Mouse (Mus musculus) G1E (cell line): Measurements from ENCODE around the gene Vrk1. TPM values are rescaled to one million over a fixed set of nuclear protein-coding genes. Genes with fewer than 3 reads are reported as not detected.
A peak's percentile ranks its signal among the peaks of the same experiment; 100 is the strongest.

Source experiments
- ATAC-seq: 2 replicates; pipeline ENCODE4 v1.8.0; 2016; ENCODE audit warnings: mild to moderate bottlenecking; ENCODE audit not compliant: insufficient number of reproducible peaks, poor library complexity, low FRiP score, severe bottlenecking; ENCODE audit errors: extremely low read depth
- DNase-seq: peaks from one replicate; pipeline ENCODE4 v3.0.0; 2012; ENCODE audit warnings: low spot score
- H3K27me3 ChIP-seq: 2 replicates; pipeline ENCODE4 v1.6.1; 2012; ENCODE audit warnings: mild to moderate bottlenecking, low read length, inconsistent platforms; ENCODE audit not compliant: insufficient read depth
- H3K36me3 ChIP-seq: replicated peaks from 2 replicates; pipeline ENCODE3; 2012; ENCODE audit warnings: mild to moderate bottlenecking, inconsistent platforms
- H3K4me1 ChIP-seq: 2 replicates; pipeline ENCODE4 v1.6.1; 2012; ENCODE audit warnings: low read depth, low read length, inconsistent platforms, mixed read lengths; ENCODE audit not compliant: insufficient read depth
- H3K4me3 ChIP-seq: 2 replicates; pipeline ENCODE4 v1.5.1; 2012; ENCODE audit warnings: low read depth, mild to moderate bottlenecking, inconsistent platforms, low read length, moderate library complexity, mixed read lengths
- H3K9me3 ChIP-seq: replicated peaks from 2 replicates; pipeline ENCODE4 v1.6.1; 2012; ENCODE audit warnings: inconsistent platforms
- CTCF ChIP-seq: IDR thresholded peaks from 2 replicates; pipeline ENCODE4 v1.5.1; 2012; ENCODE audit warnings: low read depth, low read length, inconsistent platforms, mixed read lengths
- GATA1 ChIP-seq: IDR thresholded peaks from 2 replicates; pipeline ENCODE4 v1.6.1; 2012; ENCODE audit warnings: borderline replicate concordance, low read length, inconsistent platforms, mixed read lengths
- GATA2 ChIP-seq: IDR thresholded peaks from 2 replicates; pipeline ENCODE4 v1.6.1; 2012; ENCODE audit warnings: low read depth, low read length, inconsistent platforms, borderline replicate concordance
- POLR2AphosphoS5 ChIP-seq: IDR thresholded peaks from 2 replicates; pipeline ENCODE4 v1.6.1; 2012; ENCODE audit warnings: low read depth, low read length, inconsistent platforms; ENCODE audit not compliant: insufficient replicate concordance
- TAL1 ChIP-seq: conservative IDR thresholded peaks from 2 replicates; pipeline ENCODE4 v1.6.1; 2012; ENCODE audit warnings: low read depth, low read length, inconsistent platforms, mixed read lengths
- polyA plus RNA-seq: library from polyadenylated mRNA; stranded (reverse); fragments of >175 nt; gene quantifications from 2 replicates; pipeline ENCODE4 v1.2.3, GENCODE M21; 2012
- total RNA-seq, 2 experiments: library from RNA; stranded (forward) in 1 of 2; stranded (reverse) in 1 of 2; fragments of 200-1000 nt in 1 of 2; fragments of >200 nt in 1 of 2; fragmentation: Nextera tagmentation in 1 of 2; gene quantifications; 2 replicates each; pipeline ENCODE4 v1.2.3; 2014 to 2017

Vrk1 gene
- total and polyA plus RNA-seq, 3 experiments, result 89.8 to 293 (median 184) TPM

GRCm38 (mm10) chr12:105995940-105996339 is 14.1 kb upstream of the Vrk1 start:
- no peak for ATAC-seq
- no peak for DNase-seq
- no peaks in the 10 kb centered on the region for H3K9me3 ChIP-seq
- H3K4me1 ChIP-seq, result peaks cover 18% of the 10 kb centered on the region
- H3K36me3 ChIP-seq, result no peaks in the 10 kb centered on the region
- peaks cover 25% of the 10 kb centered on the region for H3K27me3 ChIP-seq
- no peak overlapping the region for H3K4me3 ChIP-seq
- no peak for TF ChIP-seq GATA1
- no peak for TF ChIP-seq GATA2
- no peak for TF ChIP-seq CTCF
- TF ChIP-seq TAL1, result no peak
- no peak for TF ChIP-seq POLR2AphosphoS5

- ATAC-seq, result peak; percentile 37; the same call in 1 of the 2 replicates
These were observed 12.8 kb upstream of the Vrk1 start for GRCm38 (mm10) chr12:105997028-105997786.

GRCm38 (mm10) chr12:106001775-106002174 is 8.3 kb upstream of the Vrk1 start:
- no peak for ATAC-seq
- no peak for TF ChIP-seq TAL1
- no peak for TF ChIP-seq GATA2
- no peak for TF ChIP-seq POLR2AphosphoS5
- no peak for TF ChIP-seq GATA1
- no peak for TF ChIP-seq CTCF
- no peak for DNase-seq
- no peak overlapping the region for H3K4me3 ChIP-seq
- peaks cover 31% of the 10 kb centered on the region for H3K4me1 ChIP-seq
- no peaks in the 10 kb centered on the region for H3K36me3 ChIP-seq
- peaks cover 5% of the 10 kb centered on the region for H3K27me3 ChIP-seq
- peaks cover 4% of the 10 kb centered on the region for H3K9me3 ChIP-seq

More at GRCm38 (mm10) chr12:105997028-105997786, 12.8 kb upstream of the Vrk1 start:
- Histone ChIP-seq H3K36me3 (no peaks in the 10 kb centered on the region), H3K9me3 (no peaks in the 10 kb centered on the region), H3K27me3 (peaks cover 21% of the 10 kb centered on the region), H3K4me3 (no peak overlapping the region), H3K4me1 (peaks cover 16% of the 10 kb centered on the region)
- TF ChIP-seq GATA1 (no peak), POLR2AphosphoS5 (no peak), CTCF (no peak), GATA2 (no peak), TAL1 (no peak)
- DNase-seq, result no peak

GRCm38 (mm10) chr12:106004719-106005118 is 5.3 kb upstream of the Vrk1 start:
- Histone ChIP-seq H3K4me1 (peaks cover 36% of the 10 kb centered on the region), H3K4me3 (no peak overlapping the region), H3K9me3 (peaks cover 9% of the 10 kb centered on the region), H3K36me3 (no peaks in the 10 kb centered on the region), H3K27me3 (peaks cover 2% of the 10 kb centered on the region)
- TF ChIP-seq GATA1 (no peak), TAL1 (no peak), POLR2AphosphoS5 (no peak), CTCF (no peak), GATA2 (no peak)
- DNase-seq, result no peak
- ATAC-seq, result no peak

- DNase-seq (no peak), ATAC-seq (peak; percentile 48)
- no peak for TF ChIP-seq POLR2AphosphoS5
- peak; percentile 82 for TF ChIP-seq TAL1
- Histone ChIP-seq H3K4me3 (peak overlapping the region; percentile 14; the same call in 1 of the 2 replicates), H3K27me3 (no peaks in the 10 kb centered on the region; the same call in 1 of the 2 replicates), H3K36me3 (peaks cover under 1% of the 10 kb centered on the region), H3K4me1 (peaks cover 40% of the 10 kb centered on the region), H3K9me3 (peaks cover 9% of the 10 kb centered on the region)
These were observed 3.8 kb upstream of the Vrk1 start for GRCm38 (mm10) chr12:106006218-106006617.

- no peak for TF ChIP-seq GATA2
- no peak for TF ChIP-seq GATA1
- no peak for TF ChIP-seq TAL1
- no peak for TF ChIP-seq POLR2AphosphoS5
- no peak for TF ChIP-seq CTCF
- H3K36me3 ChIP-seq, result peaks cover 18% of the 10 kb centered on the region
- peaks cover 9% of the 10 kb centered on the region for H3K9me3 ChIP-seq
- ATAC-seq, result no peak
- H3K4me3 ChIP-seq, result no peak overlapping the region
- no peak for DNase-seq
- peaks cover 55% of the 10 kb centered on the region for H3K4me1 ChIP-seq
- H3K27me3 ChIP-seq, result no peaks in the 10 kb centered on the region
These were observed 1.5 kb upstream of the Vrk1 start for GRCm38 (mm10) chr12:106008348-106009050.
